Mouse (Mus musculus) limb, embryonic 13.5 days (tissue): ENCODE measurements at regions not wholly inside any gene's neighbourhood (a gene's known extent, or its start where the extent isn't known, plus 50 kb on each side); places are given as distances from the start of the nearest gene placed in this dataset.

ENCODE experiments used
- ATAC-seq: fragments of 200-750 bp; cut with Nextera tagmentation; 2 replicates; pipeline ENCODE4 v1.8.0; 2017; ENCODE audit warnings: low read depth, moderate number of reproducible peaks, moderate TSS enrichment; ENCODE audit not compliant: low FRiP score
- H3K27ac ChIP-seq: fragments of 300-500 bp; sonication (generic); 2 replicates; pipeline ENCODE4 v1.5.1; 2015; ENCODE audit warnings: inconsistent platforms, mild to moderate bottlenecking, moderate library complexity
- H3K27me3 ChIP-seq: fragments of 300-500 bp; sonication (generic); 2 replicates; pipeline ENCODE4 v1.6.1; 2015; ENCODE audit warnings: mild to moderate bottlenecking, inconsistent platforms
- H3K36me3 ChIP-seq: fragments of 300-500 bp; sonication (generic); 2 replicates; pipeline ENCODE4 v1.6.1; 2015; ENCODE audit warnings: inconsistent platforms, mild to moderate bottlenecking, moderate library complexity
- H3K4me1 ChIP-seq: fragments of 300-500 bp; sonication (generic); 2 replicates; pipeline ENCODE4 v1.6.1; 2015; ENCODE audit warnings: inconsistent platforms
- H3K4me2 ChIP-seq: fragments of 300-500 bp; sonication (generic); replicated peaks from 2 replicates; pipeline ENCODE4 v1.6.1; 2015; ENCODE audit warnings: inconsistent platforms, mild to moderate bottlenecking, moderate library complexity
- H3K4me3 ChIP-seq: fragments of 300-500 bp; sonication (generic); 2 replicates; pipeline ENCODE4 v1.5.1; 2015; ENCODE audit warnings: moderate library complexity, mild to moderate bottlenecking, inconsistent platforms
- H3K9ac ChIP-seq: fragments of 300-500 bp; sonication (generic); 2 replicates; pipeline ENCODE4 v1.6.1; 2015; ENCODE audit warnings: mild to moderate bottlenecking, inconsistent platforms
- H3K9me3 ChIP-seq: fragments of 300-500 bp; sonication (generic); 2 replicates; pipeline ENCODE4 v1.6.1; 2016; ENCODE audit warnings: inconsistent platforms
- WGBS: fragments of 180-500 bp; shearing (Covaris S2); methylation state at CpG from one replicate; pipeline ENCODE4 v1.1.7; 2015; 5-methylcytosine and 5-hydroxymethylcytosine counted together

DNA sequence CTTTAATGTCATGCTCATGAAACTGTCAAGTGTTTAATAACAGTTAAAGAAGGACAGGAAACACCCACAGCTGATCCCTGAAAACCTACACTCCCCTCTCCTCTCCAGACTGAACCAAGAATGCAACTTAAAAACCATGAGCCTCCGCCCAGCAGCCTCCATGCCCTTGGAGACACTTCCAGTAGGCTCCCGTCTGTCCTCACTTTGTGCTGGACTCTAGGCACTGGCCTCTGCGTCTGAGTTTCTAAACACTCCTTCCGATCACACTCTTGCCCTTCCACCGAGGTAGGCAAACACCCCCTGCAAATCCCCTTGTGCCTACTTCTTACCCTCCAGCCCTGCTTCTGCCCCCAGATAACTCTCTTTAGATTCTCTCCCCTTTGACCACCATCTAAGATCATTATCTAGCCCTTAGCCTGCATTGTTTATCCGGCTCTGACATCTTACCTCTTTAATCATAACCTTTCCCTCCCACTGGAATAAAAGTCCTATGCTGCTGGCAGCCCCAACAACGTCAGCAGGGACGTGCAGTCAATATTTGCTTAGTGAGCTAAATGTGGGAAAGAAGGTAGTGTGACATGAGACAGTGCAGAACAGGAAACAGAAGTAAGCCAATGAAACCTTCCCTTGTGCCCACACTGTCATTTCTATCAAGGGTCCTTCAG, 52.5 kb upstream of the Dhx40 start:
- no peaks in the 10 kb centered on the region for H3K36me3 ChIP-seq
- no peak overlapping the region for H3K9ac ChIP-seq
- no peaks in the 10 kb centered on the region; the same call in 1 of the 2 replicates for H3K4me1 ChIP-seq
- H3K27ac ChIP-seq = no peak overlapping the region
- no peak overlapping the region for H3K4me2 ChIP-seq
- 73% methylated on average over 8 of the region's 8 CpGs for WGBS
- H3K9me3 ChIP-seq = no peaks in the 10 kb centered on the region
- ATAC-seq = no peak
- H3K4me3 ChIP-seq = no peak overlapping the region
- no peaks in the 10 kb centered on the region for H3K27me3 ChIP-seq

DNA sequence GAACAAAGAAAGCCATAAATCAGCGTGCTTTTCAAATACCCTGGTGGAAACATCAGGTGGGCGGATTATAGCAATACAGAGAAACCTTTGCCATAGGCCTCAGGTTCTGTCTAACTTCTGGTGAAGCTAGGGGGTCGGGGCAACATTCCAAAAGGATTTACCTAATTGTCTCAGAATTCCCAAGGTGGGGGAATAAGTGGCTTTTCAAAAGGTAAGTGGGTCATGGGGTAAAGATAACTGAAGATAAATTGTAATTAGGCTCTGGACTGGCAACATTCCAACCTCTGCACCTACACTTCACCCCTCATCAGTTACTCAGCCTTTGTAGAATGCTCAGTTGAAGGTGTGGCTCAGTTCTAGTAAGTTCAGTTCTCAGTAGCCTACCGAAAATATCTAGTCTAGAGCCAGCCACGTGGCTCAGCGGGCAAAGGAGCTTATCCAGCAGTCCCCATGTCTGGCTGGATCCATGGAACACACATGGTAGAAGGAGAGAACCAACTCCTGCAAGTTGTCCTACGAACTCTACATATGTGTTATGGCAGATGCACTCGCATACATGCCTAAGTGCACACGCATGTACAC, 51.8 kb upstream of the Dhx40 start:
- WGBS = 79% methylated on average over 9 of the region's 9 CpGs
- H3K9ac ChIP-seq = no peak overlapping the region

DNA sequence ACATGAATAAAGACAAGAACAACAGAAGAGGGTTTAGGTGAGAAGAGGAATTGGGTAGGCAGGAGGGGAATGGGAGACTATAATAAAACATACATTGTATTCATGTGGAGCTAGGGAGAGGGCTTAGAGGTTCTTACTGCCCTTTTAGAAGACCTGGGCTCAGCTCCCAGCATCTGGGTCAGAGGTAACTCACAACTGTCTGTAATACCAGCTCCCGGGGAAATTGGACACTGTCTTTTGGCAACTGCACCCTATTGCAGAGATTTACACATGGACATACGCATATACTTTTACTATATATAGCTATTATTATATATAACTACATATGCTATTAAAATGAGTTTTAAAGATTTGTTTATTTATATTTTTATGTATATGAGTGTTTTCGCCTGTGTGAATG, 50.7 kb upstream of the Dhx40 start:
- Histone ChIP-seq H3K9ac (no peak overlapping the region), H3K27ac (no peak overlapping the region), H3K36me3 (no peaks in the 10 kb centered on the region), H3K9me3 (no peaks in the 10 kb centered on the region), H3K4me2 (no peak overlapping the region), H3K27me3 (no peaks in the 10 kb centered on the region), H3K4me1 (peaks cover 4% of the 10 kb centered on the region), H3K4me3 (no peak overlapping the region)
- WGBS = 88% methylated on average over 3 of the region's 3 CpGs
- no peak for ATAC-seq

More for the DNA sequence above, 51.8 kb upstream of the Dhx40 start:
- Histone ChIP-seq H3K4me1 (no peaks in the 10 kb centered on the region; the same call in 1 of the 2 replicates), H3K36me3 (no peaks in the 10 kb centered on the region), H3K4me2 (no peak overlapping the region), H3K4me3 (no peak overlapping the region), H3K27me3 (no peaks in the 10 kb centered on the region), H3K9me3 (no peaks in the 10 kb centered on the region), H3K27ac (no peak overlapping the region)
- ATAC-seq = no peak
